Mouse (Mus musculus): ENCODE results near the gene Tns3. TPM values are rescaled to one million over a fixed set of nuclear protein-coding genes. Genes with fewer than 3 reads are reported as not detected.

Gene Tns3
- polyA plus RNA-seq, 1 experiment: 33.9 TPM

DNA sequence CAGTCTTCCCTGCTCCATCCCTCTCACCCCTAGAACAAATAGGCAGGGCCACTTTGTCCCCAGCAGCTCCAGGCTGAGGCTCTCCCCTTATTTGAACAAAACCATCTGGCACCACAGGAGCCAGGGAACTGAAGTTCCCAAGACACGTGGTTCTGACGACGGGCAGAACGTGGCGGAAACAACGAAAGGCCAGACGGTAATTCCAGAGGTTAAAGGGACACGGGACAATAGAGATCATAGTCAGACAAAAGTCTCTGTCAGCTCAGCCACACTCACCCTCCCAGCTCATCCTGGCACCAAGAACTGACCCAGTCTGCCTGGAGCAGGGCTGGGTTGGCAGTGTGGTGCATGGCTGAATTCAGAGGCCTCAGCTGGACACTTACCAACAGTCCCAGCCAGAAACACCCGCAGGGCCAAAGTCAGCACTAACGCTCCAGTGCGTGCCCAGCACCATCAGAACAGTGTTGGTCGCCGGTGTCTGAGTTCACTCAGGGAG, 10.5 kb downstream of the Tns3 start:
- no peak for DNase-seq
- Histone ChIP-seq H3K4me3 (ENCODE audit: control insufficient read depth, insufficient read depth, low read length) (no peak overlapping the region), H3K36me3 (ENCODE audit: control insufficient read depth, insufficient read depth, low read length) (no peaks in the 10 kb centered on the region), H3K27ac (ENCODE audit: control insufficient read depth, insufficient read depth, low read length) (no peak overlapping the region), H3K4me1 (replicated peaks; ENCODE audit: control insufficient read depth, insufficient read depth, low read length) (peaks cover 2% of the 10 kb centered on the region; the same call in 1 of the 2 replicates), H3K27me3 (ENCODE audit: control insufficient read depth, insufficient read depth, low read length) (no peaks in the 10 kb centered on the region)
- TF ChIP-seq POLR2A (IDR thresholded peaks at IDR 0.05; ENCODE audit: control insufficient read depth, extremely low read depth, insufficient read depth, low read length, poor library complexity) (no peak), CTCF (IDR thresholded peaks at IDR 0.05; ENCODE audit: borderline replicate concordance, control insufficient read depth, extremely low read depth, insufficient read depth, low read length, poor library complexity) (no peak)
- WGBS: 96% methylated on average over 13 of the region's 13 CpGs

DNA sequence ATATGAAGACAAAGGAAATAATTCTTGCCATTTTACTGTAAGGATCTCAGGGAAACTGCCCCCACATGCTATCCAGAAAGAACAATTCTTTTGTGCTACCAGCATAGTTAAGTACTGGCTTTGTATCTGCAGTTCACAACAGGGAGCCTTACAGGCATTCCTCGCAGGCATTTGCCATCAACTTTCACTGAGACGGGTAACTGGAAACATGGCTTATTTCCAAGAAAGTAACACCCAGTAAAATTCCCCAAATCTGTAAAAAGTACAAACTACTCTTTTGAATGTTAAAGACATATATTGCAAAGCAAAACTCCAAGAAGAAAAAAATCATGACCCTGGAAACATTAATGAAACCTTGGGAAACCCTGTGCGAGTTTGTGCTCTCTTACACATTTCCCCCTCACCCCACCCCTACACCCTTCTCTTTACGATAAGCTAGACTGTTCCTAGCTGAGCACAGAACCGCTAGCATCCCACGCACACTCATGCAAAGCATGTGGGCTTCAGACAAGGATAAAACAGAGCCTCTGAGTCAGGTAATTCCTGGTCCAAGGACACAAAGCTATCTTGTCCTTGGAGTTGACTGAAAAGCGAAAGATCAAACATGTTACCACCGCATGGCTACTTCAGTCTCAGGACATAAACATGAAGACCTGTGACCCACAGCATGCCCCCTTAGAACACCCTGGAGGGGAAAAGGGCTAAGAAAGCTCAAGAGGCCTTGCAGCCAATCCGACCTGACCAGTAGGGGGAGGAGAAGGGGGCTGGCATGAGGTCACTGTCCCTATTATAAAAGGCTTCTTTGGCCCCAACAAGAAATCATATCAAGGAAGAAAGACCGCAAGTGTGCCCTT, 11.3 kb downstream of the Tns3 start:
- no peaks in the 10 kb centered on the region for H3K36me3 ChIP-seq (ENCODE audit: control insufficient read depth, insufficient read depth, low read length)
- peaks cover 2% of the 10 kb centered on the region; the same call in 1 of the 2 replicates for H3K4me1 ChIP-seq (replicated peaks; ENCODE audit: control insufficient read depth, insufficient read depth, low read length)
- no peaks in the 10 kb centered on the region for H3K27me3 ChIP-seq (ENCODE audit: control insufficient read depth, insufficient read depth, low read length)
- DNase-seq: no peak
- no peak overlapping the region for H3K27ac ChIP-seq (ENCODE audit: control insufficient read depth, insufficient read depth, low read length)
- no peak overlapping the region for H3K4me3 ChIP-seq (ENCODE audit: control insufficient read depth, insufficient read depth, low read length)
- 88% methylated on average over 10 of the region's 10 CpGs for WGBS
- no peak for TF ChIP-seq POLR2A (IDR thresholded peaks at IDR 0.05; ENCODE audit: control insufficient read depth, extremely low read depth, insufficient read depth, low read length, poor library complexity)
- no peak for TF ChIP-seq CTCF (IDR thresholded peaks at IDR 0.05; ENCODE audit: borderline replicate concordance, control insufficient read depth, extremely low read depth, insufficient read depth, low read length, poor library complexity)

DNA sequence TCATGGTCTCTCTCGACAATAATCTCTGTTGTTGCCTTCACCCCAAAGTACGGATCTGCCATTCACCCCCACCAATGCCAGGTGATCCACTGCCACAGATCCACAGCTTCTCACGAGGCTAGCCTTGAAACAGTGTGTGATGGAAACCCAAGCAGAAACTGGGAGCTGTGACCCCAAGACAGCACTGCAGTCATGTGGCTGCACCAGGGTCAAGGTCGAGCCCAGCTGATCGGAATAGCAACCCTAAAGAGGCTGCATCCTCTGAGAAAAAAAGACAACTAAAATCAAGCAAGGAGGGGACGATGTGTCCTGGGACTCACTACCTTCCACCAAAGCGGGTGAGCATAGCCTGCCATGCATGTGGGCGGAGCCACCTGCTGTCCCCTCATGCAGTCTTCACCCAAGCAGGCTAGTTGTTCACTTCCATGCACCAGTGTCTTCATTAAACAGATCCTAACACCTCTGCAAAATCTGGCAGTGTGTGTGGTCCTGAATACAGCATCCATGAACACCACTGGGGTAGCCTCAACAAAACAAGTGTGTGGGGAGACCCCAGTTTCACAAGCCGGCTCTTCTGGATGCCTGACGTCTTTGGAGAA, 12.1 kb downstream of the Tns3 start:
- H3K27ac ChIP-seq (ENCODE audit: control insufficient read depth, insufficient read depth, low read length): no peak overlapping the region
- TF ChIP-seq POLR2A (IDR thresholded peaks at IDR 0.05; ENCODE audit: control insufficient read depth, extremely low read depth, insufficient read depth, low read length, poor library complexity): no peak
- TF ChIP-seq CTCF (IDR thresholded peaks at IDR 0.05; ENCODE audit: borderline replicate concordance, control insufficient read depth, extremely low read depth, insufficient read depth, low read length, poor library complexity): no peak
- WGBS: 95% methylated on average over 10 of the region's 10 CpGs
- no peak overlapping the region for H3K4me3 ChIP-seq (ENCODE audit: control insufficient read depth, insufficient read depth, low read length)
- H3K36me3 ChIP-seq (ENCODE audit: control insufficient read depth, insufficient read depth, low read length): no peaks in the 10 kb centered on the region
- H3K27me3 ChIP-seq (ENCODE audit: control insufficient read depth, insufficient read depth, low read length): no peaks in the 10 kb centered on the region
- DNase-seq: no peak
- H3K4me1 ChIP-seq (replicated peaks; ENCODE audit: control insufficient read depth, insufficient read depth, low read length): peaks cover 2% of the 10 kb centered on the region; the same call in 1 of the 2 replicates

DNA sequence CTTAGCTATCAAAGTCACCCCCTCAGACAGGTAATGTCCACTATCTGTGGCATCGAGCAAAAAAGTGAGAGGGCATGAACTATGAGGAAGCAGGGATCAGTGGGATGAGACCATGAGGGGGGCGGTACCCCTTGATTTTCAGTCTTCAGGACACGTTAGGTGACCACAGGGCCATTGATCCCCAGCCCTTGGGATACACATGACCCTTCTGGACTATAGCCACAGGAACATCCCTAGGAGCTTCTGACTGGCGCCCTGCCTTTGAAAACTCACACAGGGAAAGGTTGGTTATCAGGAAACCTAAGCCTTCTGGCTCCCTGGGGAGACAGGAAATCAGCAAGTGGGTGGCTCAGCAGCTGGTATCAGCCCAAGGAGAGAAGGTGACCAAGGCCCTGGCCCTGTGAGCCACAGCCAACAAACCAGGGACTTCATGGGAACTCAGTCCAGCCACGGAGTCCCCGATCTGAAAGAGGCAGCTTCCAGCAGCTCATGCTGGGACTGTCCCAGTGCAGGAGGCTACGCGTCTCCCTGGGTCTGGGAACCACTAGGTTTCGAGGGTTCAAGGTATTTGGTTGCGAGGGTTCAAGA, 12.8 kb downstream of the Tns3 start:
- TF ChIP-seq POLR2A (IDR thresholded peaks at IDR 0.05; ENCODE audit: control insufficient read depth, extremely low read depth, insufficient read depth, low read length, poor library complexity) (no peak), CTCF (IDR thresholded peaks at IDR 0.05; ENCODE audit: borderline replicate concordance, control insufficient read depth, extremely low read depth, insufficient read depth, low read length, poor library complexity) (no peak)
- H3K4me3 ChIP-seq (ENCODE audit: control insufficient read depth, insufficient read depth, low read length): no peak overlapping the region
- H3K4me1 ChIP-seq (replicated peaks; ENCODE audit: control insufficient read depth, insufficient read depth, low read length): 0 out of 2 replicates have a peak, but pooled peaks cover 2% of the 10 kb centered on the region
- 91% methylated on average over 10 of the region's 10 CpGs for WGBS
- H3K36me3 ChIP-seq (ENCODE audit: control insufficient read depth, insufficient read depth, low read length): no peaks in the 10 kb centered on the region
- no peak for DNase-seq
- no peaks in the 10 kb centered on the region for H3K27me3 ChIP-seq (ENCODE audit: control insufficient read depth, insufficient read depth, low read length)
- H3K27ac ChIP-seq (ENCODE audit: control insufficient read depth, insufficient read depth, low read length): no peak overlapping the region

DNA sequence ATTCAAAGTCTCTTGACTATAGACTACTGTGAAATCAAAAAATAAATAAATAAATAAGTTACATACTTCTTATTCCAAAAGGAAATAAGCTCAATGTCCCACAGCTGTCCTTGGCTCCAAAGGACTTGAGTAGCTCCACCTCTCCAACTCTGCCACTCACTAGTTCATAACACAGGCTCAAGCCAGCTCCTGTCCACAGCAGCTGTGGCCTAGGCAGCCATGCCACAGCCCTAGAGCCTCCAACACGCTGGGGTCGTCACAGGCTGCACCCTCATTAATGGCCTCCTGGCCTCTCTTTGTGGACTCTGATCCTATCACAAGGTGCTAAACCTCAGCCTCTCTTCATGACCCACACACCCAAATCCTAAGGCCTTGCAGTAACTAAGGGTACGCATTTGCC, 18.7 kb downstream of the Tns3 start:
- 98% methylated on average over 3 of the region's 3 CpGs for WGBS
- no peaks in the 10 kb centered on the region for H3K27me3 ChIP-seq (ENCODE audit: control insufficient read depth, insufficient read depth, low read length)
- no peak for DNase-seq

DNA sequence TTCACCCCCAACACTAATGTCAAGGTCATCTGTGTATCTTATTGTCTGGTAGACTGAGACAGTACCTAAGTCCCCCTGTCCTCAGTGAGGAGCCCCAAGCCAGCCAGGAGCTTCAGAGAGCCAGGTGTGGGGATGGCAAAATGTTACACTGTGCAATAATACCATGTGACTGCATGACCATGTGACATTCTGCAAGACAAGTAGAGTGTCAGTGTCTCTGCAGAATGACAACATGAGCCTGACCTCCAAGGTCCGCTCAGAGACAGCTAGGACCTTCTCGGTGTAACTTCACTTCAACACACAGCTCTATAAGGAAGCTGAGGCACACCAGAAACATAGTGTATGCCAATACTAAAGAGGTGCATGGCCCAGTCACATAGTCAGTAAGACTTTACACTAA, 20.1 kb downstream of the Tns3 start:
- DNase-seq: no peak
- Histone ChIP-seq H3K36me3 (ENCODE audit: control insufficient read depth, insufficient read depth, low read length) (no peaks in the 10 kb centered on the region), H3K27ac (ENCODE audit: control insufficient read depth, insufficient read depth, low read length) (no peak overlapping the region), H3K4me1 (replicated peaks; ENCODE audit: control insufficient read depth, insufficient read depth, low read length) (peaks cover 7% of the 10 kb centered on the region), H3K27me3 (ENCODE audit: control insufficient read depth, insufficient read depth, low read length) (no peaks in the 10 kb centered on the region), H3K4me3 (ENCODE audit: control insufficient read depth, insufficient read depth, low read length) (no peak overlapping the region)
- TF ChIP-seq CTCF (IDR thresholded peaks at IDR 0.05; ENCODE audit: borderline replicate concordance, control insufficient read depth, extremely low read depth, insufficient read depth, low read length, poor library complexity): no peak
- TF ChIP-seq POLR2A (IDR thresholded peaks at IDR 0.05; ENCODE audit: control insufficient read depth, extremely low read depth, insufficient read depth, low read length, poor library complexity): no peak
- 98% methylated on average over 2 of the region's 2 CpGs for WGBS

More for the DNA sequence above, 18.7 kb downstream of the Tns3 start:
- Histone ChIP-seq H3K4me1 (replicated peaks; ENCODE audit: control insufficient read depth, insufficient read depth, low read length) (no peaks in the 10 kb centered on the region), H3K36me3 (ENCODE audit: control insufficient read depth, insufficient read depth, low read length) (no peaks in the 10 kb centered on the region), H3K27ac (ENCODE audit: control insufficient read depth, insufficient read depth, low read length) (no peak overlapping the region), H3K4me3 (ENCODE audit: control insufficient read depth, insufficient read depth, low read length) (no peak overlapping the region)
- TF ChIP-seq CTCF (IDR thresholded peaks at IDR 0.05; ENCODE audit: borderline replicate concordance, control insufficient read depth, extremely low read depth, insufficient read depth, low read length, poor library complexity): no peak
- TF ChIP-seq POLR2A (IDR thresholded peaks at IDR 0.05; ENCODE audit: control insufficient read depth, extremely low read depth, insufficient read depth, low read length, poor library complexity): no peak

All from thymus, adult 2 months (tissue).